Mouse (Mus musculus) monocyte, adult 5-6 weeks (primary cell): ENCODE results near the gene Csnk2b. TPM values are rescaled to one million over a fixed set of nuclear protein-coding genes. Genes with fewer than 3 reads are reported as not detected.
A peak's percentile ranks its signal among the peaks of the same experiment; 100 is the strongest.

Experiments used
- ATAC-seq: fragments of 153-309, 156-312 bp; replicated peaks from 2 replicates; pipeline ENCODE4 v1.8.0; 2017; ENCODE audit warnings: mild to moderate bottlenecking; ENCODE audit not compliant: low TSS enrichment, insufficient number of reproducible peaks, severe bottlenecking, poor library complexity, low FRiP score
- total RNA-seq: library from RNA; stranded (forward); fragments of 200-1000, 200-491, 200-594 nt; gene quantifications from 3 replicates; pipeline ENCODE4 v1.2.3, GENCODE M21; 2017

Csnk2b gene
- total RNA-seq, 1 experiment from 2014 or later, result 188 TPM

DNA sequence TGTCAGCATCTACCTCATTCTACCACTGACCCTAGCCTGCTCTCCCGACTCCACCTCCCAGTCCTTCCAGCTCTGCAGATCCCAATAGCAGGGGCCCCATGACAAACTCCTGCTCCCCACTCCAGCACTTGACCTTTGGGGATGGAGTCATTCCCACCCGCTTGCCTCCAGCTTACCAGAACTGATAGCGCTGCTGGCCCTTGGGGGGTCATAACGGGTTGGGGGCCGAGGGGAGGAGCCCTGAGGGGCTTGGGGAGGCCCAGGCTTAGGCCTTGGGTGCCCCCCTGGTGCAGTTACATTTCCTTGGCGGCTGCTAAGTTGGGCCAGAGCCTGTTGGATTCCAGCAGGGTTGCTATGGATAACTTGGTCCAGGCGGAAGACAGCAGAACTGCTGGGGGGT, 32.8 kb upstream of the Csnk2b start:
- ATAC-seq, result no peak

DNA sequence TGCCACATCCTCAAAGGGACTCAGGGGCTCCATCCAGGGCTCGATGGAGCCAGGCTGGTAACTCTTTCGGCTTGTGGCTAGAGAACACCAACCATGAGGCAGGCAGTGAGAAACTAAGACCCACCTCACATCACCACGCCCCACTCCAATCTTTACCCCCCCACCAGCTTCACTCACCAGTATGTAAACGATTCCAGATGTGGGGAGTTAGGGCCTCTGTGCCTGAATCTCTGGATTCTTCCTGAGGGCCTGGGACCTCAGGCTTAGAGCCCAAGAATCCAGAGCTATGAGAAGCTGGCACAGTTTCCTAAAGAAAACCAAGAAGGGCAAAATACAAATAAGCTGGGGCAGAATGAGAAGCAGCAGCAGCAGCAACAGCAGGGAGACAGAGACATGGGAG, 32.1 kb upstream of the Csnk2b start:
- no peak for ATAC-seq

DNA sequence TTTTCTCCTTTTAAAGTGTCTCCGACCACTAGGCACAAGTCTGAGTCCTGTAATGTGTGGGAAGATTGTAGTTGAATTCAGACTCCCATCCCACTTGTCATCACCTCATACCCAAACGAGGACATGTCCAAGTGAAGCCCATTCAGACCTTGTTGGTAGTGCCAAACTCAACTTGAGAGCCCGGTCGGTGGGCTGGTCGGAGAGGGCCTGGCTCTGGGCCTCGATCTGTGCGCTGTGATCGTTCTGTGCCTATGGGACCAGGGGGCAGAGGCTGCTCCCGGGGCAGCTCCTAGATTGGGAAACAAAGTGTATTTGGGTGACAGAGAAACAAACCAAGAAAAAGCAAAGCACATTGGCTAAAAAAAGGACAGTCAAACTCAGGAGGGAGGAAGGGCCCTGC, 31.2 kb upstream of the Csnk2b start:
- ATAC-seq, result no peak

DNA sequence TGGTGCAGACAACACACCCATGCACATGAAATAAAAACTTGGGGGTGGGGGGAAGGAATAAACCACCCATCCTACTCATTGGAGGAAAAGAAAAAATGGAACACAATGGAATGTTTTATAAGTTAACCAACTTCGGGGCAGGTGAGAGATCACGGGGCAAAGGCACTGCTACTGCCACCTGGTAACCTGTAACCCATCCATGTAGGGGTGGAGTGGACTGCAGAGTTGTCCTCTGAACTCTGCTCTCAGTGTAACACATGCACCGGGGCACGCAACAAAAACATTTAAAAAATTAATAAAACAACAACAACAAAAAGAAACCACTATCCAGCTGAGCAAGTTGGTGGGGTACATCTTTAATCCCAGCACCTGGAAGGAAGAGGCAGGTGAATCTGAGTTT, 30.3 kb upstream of the Csnk2b start:
- no peak for ATAC-seq

DNA sequence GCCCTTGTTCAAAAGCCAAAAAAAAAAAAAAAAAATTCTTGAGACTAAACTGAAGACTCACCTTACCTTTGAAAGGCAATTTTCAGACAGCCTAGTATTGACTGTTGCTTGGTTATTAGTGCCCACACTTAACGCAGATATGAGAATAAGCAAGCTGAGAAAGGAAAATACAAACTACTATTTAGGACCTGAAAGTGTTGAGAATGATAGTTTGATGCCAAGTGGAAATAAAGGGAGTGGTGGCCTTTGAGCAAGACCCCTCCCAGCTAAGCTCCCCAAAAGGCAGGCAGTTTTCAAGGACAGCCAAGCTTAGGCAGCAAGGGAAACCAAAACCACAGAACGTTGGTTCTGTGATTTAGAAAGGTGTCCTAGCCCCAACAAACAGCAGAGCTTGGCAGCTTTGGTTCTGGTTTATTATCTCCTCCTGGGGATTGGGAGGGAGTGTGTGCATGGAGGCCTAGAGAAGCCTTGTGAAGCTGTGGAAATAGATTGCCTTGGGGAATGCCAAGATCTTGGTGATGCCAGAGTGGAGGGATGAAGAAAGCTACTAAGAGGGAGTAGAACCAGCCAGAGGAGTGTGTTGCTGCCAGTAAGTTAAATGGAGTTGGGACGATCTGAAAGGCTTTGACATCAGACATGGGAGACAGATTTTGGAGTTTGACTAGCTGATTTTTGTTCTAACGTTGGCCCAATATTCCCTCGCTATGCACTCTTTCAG, 26.2 kb upstream of the Csnk2b start:
- ATAC-seq, result no peak

DNA sequence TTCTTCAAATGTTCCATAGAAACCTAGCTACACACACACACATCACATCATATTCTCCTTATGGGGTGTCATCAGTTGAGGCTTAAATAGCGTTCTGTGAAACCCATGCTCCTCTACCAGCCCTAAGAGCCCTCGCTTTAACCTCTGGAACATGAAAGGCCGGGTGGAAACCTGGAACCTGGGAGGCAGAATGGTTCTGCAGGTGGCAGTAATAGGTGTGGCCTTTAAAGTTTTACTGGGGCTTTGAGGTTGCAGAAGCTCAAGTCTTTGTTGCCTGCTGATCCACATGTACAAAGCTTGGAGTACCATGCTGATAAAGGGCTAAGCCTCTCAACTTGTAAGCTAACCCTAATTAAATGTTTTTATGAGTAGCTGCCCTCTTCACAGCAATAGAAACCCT, 25.5 kb upstream of the Csnk2b start:
- ATAC-seq, result no peak

DNA sequence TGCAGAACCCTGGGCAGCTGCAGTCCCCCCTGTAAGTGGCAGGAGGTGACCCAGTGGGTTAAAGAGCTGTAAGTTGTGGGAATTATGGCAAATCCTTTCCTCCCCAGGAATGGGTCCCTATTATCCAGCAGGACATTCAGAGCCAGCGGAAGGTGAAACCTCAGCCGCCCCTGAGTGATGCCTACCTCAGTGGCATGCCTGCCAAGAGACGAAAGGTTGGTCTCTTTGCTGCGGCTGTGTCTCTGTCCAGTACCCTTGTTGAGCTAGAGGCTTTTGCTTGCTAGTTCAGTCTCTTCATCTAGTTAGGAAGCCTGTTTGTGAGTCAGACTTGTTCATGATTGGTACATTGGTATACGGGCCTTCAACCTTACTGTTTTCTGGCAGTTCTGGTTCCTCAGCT, 24.3 kb upstream of the Csnk2b start:
- ATAC-seq, result no peak

DNA sequence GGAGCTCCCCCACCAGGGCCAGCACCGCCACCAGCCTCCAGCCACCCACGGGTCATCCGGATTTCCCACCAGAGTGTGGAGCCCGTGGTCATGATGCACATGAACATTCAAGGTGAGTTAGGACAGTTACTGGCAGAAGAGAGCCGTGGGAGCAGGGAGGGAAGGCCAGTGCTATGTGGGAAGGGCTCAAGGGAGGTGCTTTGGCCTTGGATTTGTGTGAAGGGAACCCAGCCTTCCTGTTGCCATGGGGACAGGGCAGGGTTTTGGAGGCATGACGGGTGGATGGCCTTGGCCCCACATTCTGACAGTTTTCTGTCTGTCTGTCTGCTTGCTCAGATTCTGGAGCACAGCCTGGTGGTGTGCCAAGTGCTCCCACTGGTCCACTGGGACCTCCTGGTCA, 20.1 kb upstream of the Csnk2b start:
- ATAC-seq, result no peak

DNA sequence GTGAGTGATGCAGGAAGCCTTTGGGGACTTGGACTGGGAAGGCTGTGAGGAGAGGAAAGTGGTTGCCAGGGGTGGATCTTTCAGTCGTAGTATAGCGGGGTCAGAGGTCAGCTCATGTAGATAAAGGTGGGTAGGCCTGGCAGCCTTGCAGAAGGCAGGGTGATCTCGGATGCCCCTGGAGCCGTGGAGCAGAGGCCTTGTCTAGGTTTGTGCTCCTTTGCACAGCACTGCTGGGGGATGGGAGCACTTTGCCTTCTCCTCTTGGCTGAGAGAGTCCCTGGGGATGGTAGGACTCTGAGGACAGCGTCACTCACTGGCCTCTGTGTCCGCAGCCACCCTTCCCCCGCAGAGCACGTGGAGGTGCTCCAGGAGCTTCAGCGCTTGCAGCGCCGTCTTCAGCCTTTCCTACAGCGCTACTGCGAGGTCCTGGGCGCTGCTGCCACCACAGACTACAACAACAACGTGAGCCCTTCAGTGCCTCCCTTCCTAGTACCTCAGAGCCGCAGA, 18.7 kb upstream of the Csnk2b start:
- ATAC-seq, result no peak

DNA sequence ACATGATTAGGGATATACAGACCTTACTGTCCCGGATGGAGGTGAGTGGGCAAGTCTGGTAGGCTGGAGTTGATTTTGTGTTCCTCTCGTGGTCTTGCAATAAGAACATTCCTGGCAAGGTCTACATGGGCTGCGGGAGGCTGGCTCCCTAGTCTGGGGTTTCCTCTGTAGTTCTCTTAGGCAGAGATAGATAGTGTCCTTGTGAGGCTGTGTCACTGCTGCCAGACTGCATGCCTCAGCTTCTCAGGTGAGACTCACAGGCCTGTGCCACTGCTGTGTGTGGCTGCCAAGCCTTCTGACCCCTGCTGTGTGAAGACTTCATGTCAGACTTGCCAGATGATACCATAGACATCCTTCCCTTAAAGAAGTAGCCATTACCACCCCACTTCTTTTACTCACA, 17.4 kb upstream of the Csnk2b start:
- no peak for ATAC-seq

DNA sequence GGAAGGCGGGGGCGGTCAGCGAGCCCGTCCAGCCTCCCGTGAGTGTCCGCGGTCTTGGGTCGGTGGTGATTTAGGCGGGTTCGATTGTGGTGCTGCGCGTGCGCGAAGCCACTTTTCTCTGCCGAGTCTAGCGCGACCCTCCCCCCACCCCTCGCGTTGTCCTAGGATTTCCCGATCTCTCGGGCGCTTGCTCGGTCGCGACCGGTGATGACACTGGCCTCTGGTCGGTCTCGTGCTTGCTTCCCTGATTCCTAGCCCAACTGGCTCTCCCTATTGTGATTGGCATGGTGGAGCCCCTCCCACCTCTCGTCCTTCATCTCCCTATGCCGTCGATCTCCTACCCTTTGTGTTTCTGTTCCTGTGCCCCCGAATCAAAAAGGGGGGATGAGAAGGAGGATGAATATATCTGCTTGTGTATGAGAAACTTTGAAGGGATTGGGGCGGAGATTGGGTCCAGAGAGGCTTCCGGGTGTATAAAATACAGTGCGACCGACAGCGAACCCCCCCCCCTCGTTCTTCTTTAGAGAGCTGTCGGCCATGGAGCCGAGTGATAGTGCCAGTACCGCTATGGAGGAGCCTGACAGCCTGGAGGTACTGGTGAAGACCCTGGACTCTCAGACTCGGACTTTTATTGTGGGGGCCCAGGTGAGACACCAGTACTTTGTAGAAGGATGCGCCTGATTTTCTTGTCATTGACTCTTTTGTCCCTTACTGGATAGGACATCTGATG, 13.9 kb upstream of the Csnk2b start:
- ATAC-seq, result peak; percentile 41

DNA sequence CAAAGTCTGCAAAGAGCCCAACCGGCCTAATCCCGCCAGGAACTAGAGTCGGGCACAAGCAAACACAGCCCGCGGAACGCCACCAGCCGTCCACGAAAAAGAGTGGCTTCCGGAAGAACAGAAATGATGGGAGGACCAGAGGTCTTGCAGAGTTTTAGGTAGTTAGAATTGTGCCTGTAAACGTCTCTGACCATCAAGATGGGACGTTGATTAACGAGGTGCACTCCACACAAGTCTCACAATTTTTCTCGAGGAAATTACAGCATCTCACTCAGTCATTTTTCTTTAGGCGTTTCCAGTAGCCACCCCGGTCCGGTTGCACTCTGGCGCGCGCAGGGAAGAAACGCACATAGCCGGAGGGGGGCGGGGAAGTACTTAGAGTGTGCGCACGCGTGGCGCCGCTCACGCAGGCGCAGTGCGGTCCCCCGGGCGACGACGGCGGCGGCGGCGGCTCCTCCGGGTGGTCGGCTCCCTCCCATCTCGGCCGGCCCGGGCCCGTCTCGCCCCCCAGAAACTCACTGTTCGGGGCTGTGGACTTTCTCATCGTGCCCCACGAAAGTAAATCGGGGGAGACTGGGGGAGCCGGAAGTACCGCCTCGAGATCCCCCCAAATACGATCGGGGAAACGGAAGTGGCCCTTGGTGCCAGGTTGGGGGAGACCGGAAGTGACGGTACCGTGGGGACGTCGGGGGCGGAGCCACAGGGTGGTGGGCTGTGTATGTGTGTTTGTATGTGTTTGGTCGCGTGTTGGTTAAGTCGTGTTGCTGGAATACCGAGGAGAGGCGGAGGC, 13.1 kb upstream of the Csnk2b start, which contains the start of gene Bag6:
Bag6 (plus strand) TSS at position 378 of the 790 bp plus-strand sequence.
- ATAC-seq, result peak; percentile 86

DNA sequence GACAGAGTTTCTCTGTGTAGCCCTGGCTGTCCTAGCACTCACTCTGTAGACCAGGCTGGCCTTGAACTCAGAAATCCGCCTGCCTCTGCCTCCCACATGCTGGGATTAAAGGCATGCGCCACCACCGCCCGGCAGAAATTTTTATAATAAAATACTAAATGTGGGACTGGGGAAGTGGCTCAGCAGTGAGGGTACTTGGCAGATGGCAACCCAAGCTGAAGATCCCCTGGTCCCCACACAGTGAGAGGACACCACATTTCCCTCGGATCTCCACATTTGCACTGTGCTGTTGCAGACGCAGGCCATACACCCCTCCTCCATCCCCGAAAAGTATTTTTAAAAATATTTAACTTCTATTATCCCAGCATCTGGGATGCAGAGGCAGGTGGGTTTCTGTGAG, 11.7 kb upstream of the Csnk2b start:
- no peak for ATAC-seq

DNA sequence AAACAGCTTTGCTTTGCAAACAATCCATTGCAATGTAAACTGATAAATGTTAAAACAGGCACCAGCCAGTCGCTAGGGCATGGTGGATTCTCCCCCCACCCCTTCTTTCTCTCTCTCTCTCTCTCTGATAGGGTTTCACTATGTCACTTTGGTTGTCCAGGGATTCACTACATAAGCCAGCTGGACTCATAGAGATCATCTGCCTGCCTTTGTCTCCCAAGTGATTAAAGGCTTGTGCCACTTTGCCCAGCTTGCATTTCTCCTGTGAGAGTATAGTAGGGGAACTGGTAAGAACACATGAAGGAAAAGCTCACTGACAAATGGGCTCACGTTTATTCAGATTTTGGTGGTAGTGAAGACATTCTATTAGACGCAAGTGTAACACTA, 10.3 kb upstream of the Csnk2b start:
- ATAC-seq, result no peak

DNA sequence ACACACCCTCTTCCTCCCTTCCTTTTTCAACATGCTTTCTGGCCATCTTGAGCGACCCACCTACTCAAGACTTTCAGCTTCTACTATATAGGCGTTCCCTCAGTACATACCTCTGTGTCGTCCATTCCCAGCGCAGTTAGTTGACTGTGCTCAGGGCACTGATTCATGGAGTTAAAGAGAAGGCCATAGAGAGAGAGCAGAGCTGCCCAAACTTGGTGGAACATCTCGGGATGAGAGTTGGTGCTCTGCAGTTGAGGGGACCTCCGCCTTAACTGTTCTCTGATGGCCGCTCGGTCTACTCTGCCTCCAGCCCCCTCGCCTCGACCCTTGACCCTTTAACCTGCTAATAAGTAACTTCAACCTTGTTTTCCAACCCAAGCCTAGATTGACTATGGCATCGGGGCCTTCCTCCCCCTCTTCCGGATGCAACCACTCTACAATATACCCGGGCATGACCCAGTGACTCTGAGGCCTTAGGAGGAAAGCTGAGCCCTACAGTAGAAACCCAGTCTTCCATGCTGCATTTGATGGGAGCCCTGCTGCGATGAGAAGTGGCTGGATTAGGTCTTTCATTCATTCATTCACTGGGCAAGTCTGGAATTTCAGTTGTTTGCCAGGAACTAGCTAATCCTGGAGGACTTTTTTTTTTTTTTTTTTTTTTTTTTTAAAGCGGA, 9.8 kb upstream of the Csnk2b start, which contains the start of gene Apom:
Apom (minus strand) TSS at position 551 of the 674 bp plus-strand sequence.
- no peak for ATAC-seq

DNA sequence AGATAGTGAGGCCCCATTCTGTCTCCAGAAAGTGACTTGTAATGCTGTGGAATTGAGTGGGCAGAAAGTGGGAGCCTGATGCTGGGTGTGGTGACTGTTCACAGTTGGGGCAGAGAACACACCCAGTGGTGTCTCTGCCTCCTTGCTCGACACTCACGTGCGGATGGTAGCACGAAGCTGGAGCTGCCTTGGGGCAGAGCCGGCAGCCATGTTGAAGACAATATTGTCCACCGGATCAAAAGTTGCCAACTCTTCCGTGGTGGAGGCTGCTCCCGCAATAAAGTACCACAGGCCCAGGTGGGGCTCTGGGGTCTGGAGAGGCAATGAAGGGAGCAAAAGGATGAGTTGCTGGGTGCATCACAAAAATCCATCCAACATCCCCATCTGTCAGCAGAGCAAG, 9.2 kb upstream of the Csnk2b start:
- no peak for ATAC-seq

DNA sequence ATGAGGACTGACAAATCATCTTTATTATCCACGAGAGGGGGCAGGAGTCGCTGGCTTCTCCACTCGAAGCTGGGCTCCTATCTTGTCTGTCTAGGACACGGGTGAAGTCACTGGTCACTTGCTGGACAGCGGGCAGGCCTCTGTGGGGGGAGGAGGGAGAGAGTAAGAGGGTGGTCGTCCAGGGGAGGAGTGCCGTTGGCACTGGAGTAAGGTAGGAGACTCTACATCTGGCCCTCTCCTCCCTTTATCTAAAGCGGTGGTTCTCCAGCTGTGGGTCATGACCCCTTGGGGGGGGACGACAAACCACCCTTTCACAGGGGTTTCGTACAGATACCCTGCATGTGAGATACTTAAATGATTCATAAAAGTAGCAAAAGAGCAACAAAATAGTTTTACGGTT, 7.1 kb upstream of the Csnk2b start:
- no peak for ATAC-seq

DNA sequence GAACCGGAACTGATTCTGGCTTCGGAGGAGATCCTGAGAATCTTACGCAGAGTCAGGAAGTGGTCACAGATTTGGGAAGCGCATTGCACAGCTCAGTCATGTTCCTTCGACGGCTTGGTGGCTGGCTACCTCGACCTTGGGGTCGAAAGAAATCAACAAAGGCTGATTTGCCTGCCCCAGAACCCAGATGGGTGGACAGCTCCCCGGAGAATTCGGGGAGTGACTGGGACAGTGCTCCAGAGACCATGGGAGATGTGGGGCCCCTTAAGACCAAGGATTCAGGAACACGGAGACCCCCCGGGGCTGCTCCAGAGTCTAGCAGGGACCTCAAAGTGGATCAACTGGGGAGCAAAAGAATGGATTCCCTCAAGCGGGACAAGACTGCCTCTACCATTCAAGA, 5.2 kb upstream of the Csnk2b start:
- ATAC-seq, result no peak

DNA sequence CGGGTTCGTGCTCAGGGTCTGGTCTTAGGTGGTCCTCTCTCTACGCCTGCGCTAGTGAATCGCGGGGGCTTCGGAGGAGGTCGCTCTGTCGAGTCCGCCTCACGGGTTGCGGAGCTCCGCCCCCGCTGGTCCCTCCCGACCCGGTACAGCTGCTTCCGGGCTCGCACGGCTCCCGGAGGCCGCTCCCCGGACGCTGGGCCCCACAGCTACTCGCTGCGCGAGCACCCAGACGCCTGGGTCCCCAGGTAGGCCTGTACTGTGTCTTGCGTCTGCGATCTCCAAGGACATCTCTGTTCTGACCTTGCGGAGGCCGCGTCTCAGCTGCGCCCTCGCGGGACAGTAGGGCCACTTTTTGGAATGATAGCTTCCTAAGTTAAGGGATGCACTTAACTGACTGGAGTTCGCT, 4.4 kb upstream of the Csnk2b start, which contains the start of gene D17H6S53E:
D17H6S53E (plus strand) TSS at position 168 of the 406 bp plus-strand sequence.
- peak; percentile 20; the same call in 1 of the 2 replicates for ATAC-seq
